In genomic region chr9:32053886-32054615, GRCm38 (mm10) we compare ENCODE assay signal across 12 mouse cellular contexts.
DNase-seq lines count a peak whose midpoint lies in the region; ATAC-seq and TF ChIP-seq lines count a peak whose summit lies in the region.
"Had no signal": no experiment of that assay in that cellular context is flagged by ENCODE, and none has a peak within 500 bp of the region (broad histone marks: within the 10 kb centered on the region; RNA-seq: fewer than 3 reads in every experiment).

No protein-coding gene starts in this region.

- H3K9ac ChIP-seq in hindbrain, embryonic 16.5 days (ENCODE audit: low read depth, low read length) = no peak overlapping the region
- H3K9ac ChIP-seq in neural tube, embryonic 15.5 days (replicated peaks) = no peak overlapping the region
- H3K9ac ChIP-seq: limb, embryonic 12.5 days had no signal

- no peaks in the 10 kb centered on the region for H3K36me3 ChIP-seq in hindbrain, embryonic 16.5 days (ENCODE audit: control insufficient read depth, insufficient read depth, low read length)
- no peaks in the 10 kb centered on the region for H3K36me3 ChIP-seq in neural tube, embryonic 15.5 days
- H3K36me3 ChIP-seq: limb, embryonic 12.5 days had no signal

- ATAC-seq in hindbrain, embryonic 16.5 days = peak; percentile 69
- no peak for ATAC-seq in neural tube, embryonic 15.5 days (ENCODE audit: low FRiP score)
- no peak for ATAC-seq in erythroblast, adult 5-6 weeks (replicated peaks; ENCODE audit: low FRiP score, poor library complexity, severe bottlenecking)

- H3K4me2 ChIP-seq in hindbrain, embryonic 16.5 days (ENCODE audit: low read length) = no peak overlapping the region
- H3K4me2 ChIP-seq in neural tube, embryonic 15.5 days = no peak overlapping the region
- H3K4me2 ChIP-seq: limb, embryonic 12.5 days had no signal

- peaks cover 3% of the 10 kb centered on the region; the same call in 1 of the 2 replicates for H3K4me1 ChIP-seq in hindbrain, embryonic 16.5 days (ENCODE audit: control insufficient read depth, insufficient read depth, low read depth, low read length)
- peaks cover 3% of the 10 kb centered on the region; the same call in 1 of the 2 replicates for H3K4me1 ChIP-seq in neural tube, embryonic 15.5 days

- H3K27ac ChIP-seq in layer of hippocampus, adult 2 months = peak overlapping the region; percentile 71
- 0 out of 2 replicates have a peak overlapping the region, but pooled peaks have one; percentile 12 for H3K27ac ChIP-seq in hindbrain, embryonic 16.5 days (ENCODE audit: low read depth, low read length)
- peak overlapping the region; percentile 2 for H3K27ac ChIP-seq in neural tube, embryonic 15.5 days (replicated peaks)
- H3K27ac ChIP-seq: kidney, postnatal 0 days; limb, embryonic 12.5 days; macrophage had no signal

- no peaks in the 10 kb centered on the region for H3K27me3 ChIP-seq in hindbrain, embryonic 16.5 days (replicated peaks; ENCODE audit: control insufficient read depth, insufficient read depth, low read length)
- no peaks in the 10 kb centered on the region for H3K27me3 ChIP-seq in neural tube, embryonic 15.5 days (replicated peaks)
- H3K27me3 ChIP-seq: limb, embryonic 12.5 days had no signal

- no peak for TF ChIP-seq CTCF in layer of hippocampus, adult 2 months (conservative IDR thresholded peaks at IDR 0.05)

- H3K9me3 ChIP-seq in hindbrain, embryonic 16.5 days (ENCODE audit: control insufficient read depth, low read length) = no peaks in the 10 kb centered on the region
- no peaks in the 10 kb centered on the region for H3K9me3 ChIP-seq in neural tube, embryonic 15.5 days (replicated peaks)
- H3K9me3 ChIP-seq: limb, embryonic 12.5 days had no signal

- 45% methylated on average over 4 of the region's 4 CpGs for WGBS in hindbrain, embryonic 16.5 days
- WGBS in neural tube, embryonic 15.5 days = 37% methylated on average over 4 of the region's 4 CpGs

- H3K4me3 ChIP-seq in layer of hippocampus, adult 2 months = no peak overlapping the region
- H3K4me3 ChIP-seq in hindbrain, embryonic 16.5 days (ENCODE audit: low read length) = no peak overlapping the region
- no peak overlapping the region for H3K4me3 ChIP-seq in neural tube, embryonic 15.5 days (replicated peaks)
- H3K4me3 ChIP-seq: limb, embryonic 12.5 days had no signal

- DNase-seq in layer of hippocampus, adult 2 months (ENCODE audit: low spot score in 2 of 2) = no peak
- DNase-seq in layer of hippocampus, adult 11-12 months (ENCODE audit: low spot score) = no peak
- peak; percentile 70 for DNase-seq in embryo, embryonic 10.5 days (ENCODE audit: low spot score)
- DNase-seq in testis, postnatal 10 days (ENCODE audit: low spot score) = no peak
- DNase-seq: adrenal gland, postnatal 36 days; spleen, adult 18-20 months had no signal

Comparison
In these comparisons a context has a peak if more than half of its experiments do, and no peak if none do; other contexts are left out.
1. H3K27ac ChIP-seq: peak in every context shown above with its lines; median percentile 71 in layer of hippocampus, adult 2 months; 12 in hindbrain, embryonic 16.5 days; 2 in neural tube, embryonic 15.5 days.